Mouse (Mus musculus) CH12.LX (cell line): Measurements from ENCODE around the gene Atn1. TPM values are rescaled to one million over a fixed set of nuclear protein-coding genes. Genes with fewer than 3 reads are reported as not detected.
A peak's percentile ranks its signal among the peaks of the same experiment; 100 is the strongest.

Experiments
- DNase-seq: peaks from one replicate; pipeline ENCODE4 v3.0.0-alpha.2; 2013; ENCODE audit errors: extremely low read depth
- H3K27ac ChIP-seq: 2 replicates; pipeline ENCODE4 v1.5.1; 2012; ENCODE audit warnings: low read depth, mild to moderate bottlenecking, control low read depth, moderate library complexity; ENCODE audit not compliant: insufficient read depth
- H3K27me3 ChIP-seq: replicated peaks from 2 replicates; pipeline ENCODE3; 2012; ENCODE audit warnings: inconsistent platforms
- H3K36me3 ChIP-seq, 2 experiments: replicated peaks in 1 of 2; 2 replicates each; pipeline versions ENCODE3 to v1.6.1; 2012; ENCODE audit warnings: inconsistent platforms in 1 of 2, low read length in 1 of 2, mild to moderate bottlenecking in 1 of 2, mixed read lengths in 1 of 2, moderate library complexity in 1 of 2; ENCODE audit not compliant: control insufficient read depth in 1 of 2, insufficient read depth in 1 of 2
- H3K4me1 ChIP-seq, 2 experiments: 2 replicates each; pipeline ENCODE4 v1.6.1; 2012; ENCODE audit warnings: inconsistent platforms in 1 of 2, moderate library complexity in 1 of 2; ENCODE audit not compliant: insufficient read depth in 2 of 2, control insufficient read depth in 1 of 2
- H3K4me2 ChIP-seq: 2 replicates; pipeline ENCODE4 v1.6.1; 2012; ENCODE audit warnings: low read depth, mild to moderate bottlenecking, control low read depth; ENCODE audit not compliant: poor library complexity, insufficient read depth, severe bottlenecking
- H3K4me3 ChIP-seq, 3 experiments: fragments of 150-350 bp in 1 of 3; sonication (generic) in 1 of 3; replicated peaks in 1 of 3; 2 replicates each; pipeline versions ENCODE3 to v1.5.1; 2011 to 2012; ENCODE audit warnings: low read depth in 2 of 3, low read length in 2 of 3, mild to moderate bottlenecking in 2 of 3, moderate library complexity in 2 of 3, control low read depth in 1 of 3, improper control_type of control experiment in 1 of 3, inconsistent platforms in 1 of 3, mixed read lengths in 1 of 3; ENCODE audit not compliant: poor library complexity in 1 of 3
- H3K79me2 ChIP-seq: replicated peaks from 2 replicates; pipeline ENCODE4 v1.6.1; 2012; ENCODE audit warnings: mild to moderate bottlenecking, moderate library complexity; ENCODE audit not compliant: control insufficient read depth, poor library complexity, insufficient read depth, severe bottlenecking; ENCODE audit errors: extremely low read depth
- H3K9ac ChIP-seq: 2 replicates; pipeline ENCODE4 v1.6.1; 2012; ENCODE audit warnings: low read depth, mild to moderate bottlenecking, control low read depth, moderate library complexity; ENCODE audit not compliant: insufficient read depth
- H3K9me3 ChIP-seq: replicated peaks from 2 replicates; pipeline ENCODE3; 2012; ENCODE audit warnings: low read length, inconsistent platforms, mixed read lengths
- BHLHE40 ChIP-seq: IDR thresholded peaks from 2 replicates; pipeline ENCODE4 v1.6.1; 2011; ENCODE audit warnings: mild to moderate bottlenecking, low read depth, low read length, improper control_type of control experiment
- CHD1 ChIP-seq: IDR thresholded peaks from 2 replicates; pipeline ENCODE4 v1.6.1; 2012; ENCODE audit warnings: low read depth, low read length, improper control_type of control experiment, inconsistent platforms
- CHD2 ChIP-seq: IDR thresholded peaks from 2 replicates; pipeline ENCODE4 v1.6.1; 2011; ENCODE audit warnings: low read length, improper control_type of control experiment
- CTCF ChIP-seq, 2 experiments: IDR thresholded peaks in 1 of 2; conservative IDR thresholded peaks in 1 of 2; 2 replicates each; pipeline ENCODE4 v1.5.1; 2011 to 2012; ENCODE audit warnings: low read depth in 2 of 2, low read length in 2 of 2, improper control_type of control experiment in 1 of 2, inconsistent platforms in 1 of 2, mild to moderate bottlenecking in 1 of 2, moderate library complexity in 1 of 2
- E2F4 ChIP-seq: IDR thresholded peaks from 2 replicates; pipeline ENCODE4 v1.6.1; 2011; ENCODE audit warnings: low read depth, low read length, improper control_type of control experiment; ENCODE audit not compliant: insufficient replicate concordance
- ETS1 ChIP-seq: conservative IDR thresholded peaks from 2 replicates; pipeline ENCODE4 v1.6.1; 2012; ENCODE audit warnings: low read depth, mild to moderate bottlenecking, inconsistent platforms, low read length, improper control_type of control experiment, moderate library complexity
- GABPA ChIP-seq: IDR thresholded peaks from 2 replicates; pipeline ENCODE4 v1.6.1; 2012; ENCODE audit warnings: low read depth, low read length, improper control_type of control experiment, inconsistent platforms; ENCODE audit not compliant: insufficient replicate concordance
- HCFC1 ChIP-seq: IDR thresholded peaks from 2 replicates; pipeline ENCODE4 v1.6.1; 2012; ENCODE audit warnings: low read depth, mild to moderate bottlenecking, inconsistent platforms, low read length, improper control_type of control experiment
- IRF4 ChIP-seq: IDR thresholded peaks from 2 replicates; pipeline ENCODE4 v1.6.1; 2014; ENCODE audit warnings: low read depth, mild to moderate bottlenecking, inconsistent platforms, low read length, improper control_type of control experiment
- JUN ChIP-seq: IDR thresholded peaks from 2 replicates; pipeline ENCODE4 v1.6.1; 2011; ENCODE audit warnings: low read depth, mild to moderate bottlenecking, low read length, improper control_type of control experiment, moderate library complexity; ENCODE audit not compliant: insufficient read depth
- JUND ChIP-seq: conservative IDR thresholded peaks from 2 replicates; pipeline ENCODE4 v1.6.1; 2011; ENCODE audit warnings: low read depth, low read length, improper control_type of control experiment
- KAT2A ChIP-seq: IDR thresholded peaks from 2 replicates; pipeline ENCODE4 v1.6.1; 2012; ENCODE audit warnings: low read length, improper control_type of control experiment, inconsistent platforms; ENCODE audit not compliant: insufficient replicate concordance
- MAFK ChIP-seq: IDR thresholded peaks from 2 replicates; pipeline ENCODE4 v1.6.1; 2011; ENCODE audit warnings: low read length, improper control_type of control experiment; ENCODE audit not compliant: insufficient replicate concordance
- MXI1 ChIP-seq: IDR thresholded peaks from 2 replicates; pipeline ENCODE4 v1.6.1; 2011; ENCODE audit warnings: mild to moderate bottlenecking, low read depth, low read length, improper control_type of control experiment
- MYC ChIP-seq: IDR thresholded peaks from 2 replicates; pipeline ENCODE4 v1.6.1; 2011; ENCODE audit warnings: low read depth, mild to moderate bottlenecking, improper control_type of control experiment, low read length
- NELFE ChIP-seq: IDR thresholded peaks from 2 replicates; pipeline ENCODE4 v1.6.1; 2011; ENCODE audit warnings: low read depth, low read length, improper control_type of control experiment
- NRF1 ChIP-seq: IDR thresholded peaks from 2 replicates; pipeline ENCODE4 v1.6.1; 2014; ENCODE audit warnings: low read depth, mild to moderate bottlenecking, inconsistent platforms, low read length, improper control_type of control experiment, moderate library complexity
- PAX5 ChIP-seq: IDR thresholded peaks from 2 replicates; pipeline ENCODE4 v1.6.1; 2012; ENCODE audit warnings: low read length, inconsistent platforms, mixed read lengths
- POLR2AphosphoS2 ChIP-seq: IDR thresholded peaks from 2 replicates; pipeline ENCODE4 v1.6.1; 2011; ENCODE audit warnings: low read depth, low read length, improper control_type of control experiment
- RAD21 ChIP-seq: IDR thresholded peaks from 2 replicates; pipeline ENCODE4 v1.6.1; 2011; ENCODE audit warnings: low read depth, mild to moderate bottlenecking, low read length, improper control_type of control experiment, moderate library complexity
- SIN3A ChIP-seq: IDR thresholded peaks from 2 replicates; pipeline ENCODE4 v1.6.1; 2012; ENCODE audit warnings: low read length, improper control_type of control experiment, inconsistent platforms
- SMC3 ChIP-seq: IDR thresholded peaks from 2 replicates; pipeline ENCODE4 v1.6.1; 2011; ENCODE audit warnings: low read depth, low read length, improper control_type of control experiment
- UBTF ChIP-seq: IDR thresholded peaks from 2 replicates; pipeline ENCODE4 v1.6.1; 2012; ENCODE audit warnings: low read depth, mild to moderate bottlenecking, inconsistent platforms, low read length, improper control_type of control experiment, moderate library complexity
- USF2 ChIP-seq: conservative IDR thresholded peaks from 2 replicates; pipeline ENCODE4 v1.6.1; 2011; ENCODE audit warnings: low read depth, low read length, improper control_type of control experiment
- ZC3H11A ChIP-seq: IDR thresholded peaks from 2 replicates; pipeline ENCODE4 v1.6.1; 2012; ENCODE audit warnings: low read depth, mild to moderate bottlenecking, inconsistent platforms, low read length, improper control_type of control experiment
- ZKSCAN1 ChIP-seq: IDR thresholded peaks from 2 replicates; pipeline ENCODE4 v1.6.1; 2012; ENCODE audit warnings: low read depth, inconsistent platforms, low read length, improper control_type of control experiment, borderline replicate concordance
- ZNF384 ChIP-seq: IDR thresholded peaks from 2 replicates; pipeline ENCODE4 v1.6.1; 2012; ENCODE audit warnings: low read depth, low read length, improper control_type of control experiment, inconsistent platforms
- dilution Hi-C: fragments of 300-500 bp; cut with MboI; formaldehyde crosslinking; loops from 2 replicates; pipeline ENCODE4 v1.14.3; 2020; ENCODE audit warnings: low sequenced_read_pairs; ENCODE audit not compliant: extremely low pct_unique_long_range_greater_than_20kb, extremely low pct_ligation_motif_present
- in situ Hi-C: fragments of 300-500 bp; cut with MboI; formaldehyde crosslinking; loops from 3 replicates; pipeline ENCODE4 v1.14.3; 2019; ENCODE audit warnings: low sequenced_read_pairs, low pct_ligation_motif_present, low pct_unique_long_range_greater_than_20kb, mixed read lengths
- polyA plus RNA-seq: library from polyadenylated mRNA; unstranded; fragments of >175 nt; gene quantifications from 2 replicates; pipeline ENCODE4 v1.2.1, GENCODE M21; 2012; ENCODE audit warnings: low read depth; ENCODE audit not compliant: insufficient read length
- total RNA-seq, 2 experiments: library from RNA; depleted of rRNA; stranded (reverse); fragments of 300-350 nt in 1 of 2; fragments of >200 nt in 1 of 2; gene quantifications; 2 replicates each; pipeline ENCODE4 v1.2.3; 2012 to 2014

The Atn1 gene
- total and polyA plus RNA-seq, 3 experiments, result 1.7 to 35.1 (median 4.6) TPM

DNA sequence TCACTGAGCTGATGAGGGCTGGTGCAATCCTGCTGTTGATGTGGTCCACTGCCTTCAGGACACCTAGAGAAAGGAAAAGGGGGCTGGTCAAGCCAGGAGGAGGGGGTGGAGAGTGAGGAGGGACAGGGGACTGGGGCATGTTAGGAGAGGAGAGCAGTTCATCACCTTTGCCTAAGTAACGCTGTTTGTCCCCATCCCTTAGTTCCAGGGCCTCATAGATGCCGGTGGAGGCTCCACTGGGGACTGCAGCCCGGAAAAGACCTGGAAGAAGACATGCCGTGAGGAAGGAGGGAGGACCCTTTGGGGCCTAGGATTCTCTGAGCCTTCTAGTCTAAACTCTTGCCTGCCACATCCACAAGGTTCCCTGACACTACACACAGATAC, 11.2 kb upstream of the Atn1 start:
- peak overlapping the region; percentile 57 to 98 (median 67) for H3K4me3 ChIP-seq
- TF ChIP-seq MYC (no peak), SMC3 (no peak), HCFC1 (no peak), USF2 (no peak), CHD2 (no peak), POLR2AphosphoS2 (no peak), CHD1 (no peak), JUND (no peak), ZNF384 (no peak), NELFE (no peak), CTCF (conservative IDR thresholded peaks at IDR 0.05 in 1 of 2, IDR thresholded peaks at IDR 0.05 in 1 of 2; ENCODE audit: low read depth in 2 of 2, low read length in 2 of 2) (no peak), UBTF (no peak), MXI1 (no peak), IRF4 (no peak), GABPA (no peak), JUN (no peak), MAFK (no peak), SIN3A (no peak), ETS1 (no peak)
- TF ChIP-seq, all 38 proteins: peak for 0
- Histone ChIP-seq H3K36me3 (peaks cover 26 to 48% of the 10 kb centered on the region in 2 experiments), H3K9me3 (no peaks in the 10 kb centered on the region), H3K4me1 (peaks cover 7 to 33% of the 10 kb centered on the region in 2 experiments), H3K27me3 (peaks cover 10% of the 10 kb centered on the region), H3K4me2 (peak overlapping the region; percentile 80), H3K79me2 (no peaks in the 10 kb centered on the region), H3K27ac (peak overlapping the region; percentile 34), H3K9ac (peak overlapping the region; percentile 63)
- DNase-seq, result no peak
- dilution Hi-C loops (no loop called here), in situ Hi-C loops (no loop called here)

DNA sequence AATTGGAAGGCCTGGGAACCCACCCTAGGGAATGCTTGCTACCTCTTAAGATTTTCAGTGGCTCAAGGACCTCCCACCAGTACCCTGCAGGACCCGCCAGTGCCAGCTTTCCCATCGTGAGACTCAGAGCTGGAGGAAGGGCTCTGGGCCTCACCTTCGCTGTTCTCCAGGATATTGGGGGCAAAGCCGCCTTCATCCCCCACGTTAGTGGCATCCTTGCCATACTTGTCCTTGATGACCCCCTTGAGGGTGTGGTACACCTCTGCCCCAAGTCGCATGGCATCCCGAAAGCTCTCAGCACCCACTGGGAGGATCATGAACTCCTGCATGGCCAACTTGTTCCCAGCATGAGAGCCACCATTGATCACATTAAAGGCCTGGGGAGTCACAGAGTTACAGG, 9.6 kb upstream of the Atn1 start:
- H3K27ac ChIP-seq, result no peak overlapping the region
- no peaks in the 10 kb centered on the region for H3K9me3 ChIP-seq
- H3K27me3 ChIP-seq, result peaks cover 6% of the 10 kb centered on the region
- in situ Hi-C loops, result no loop called here
- DNase-seq, result no peak
- H3K4me2 ChIP-seq, result no peak overlapping the region
- H3K4me3 ChIP-seq, result no peak overlapping the region
- peaks cover 31 to 63% of the 10 kb centered on the region in 2 experiments for H3K36me3 ChIP-seq
- no peak for TF ChIP-seq NRF1
- TF ChIP-seq JUN, result no peak
- no peak for TF ChIP-seq E2F4
- no peak for TF ChIP-seq KAT2A
- TF ChIP-seq UBTF, result no peak
- TF ChIP-seq CHD1, result no peak
- no peak for TF ChIP-seq NELFE
- no peak for TF ChIP-seq ZC3H11A
- TF ChIP-seq SIN3A, result no peak
- no peak for TF ChIP-seq POLR2AphosphoS2
- no peak for TF ChIP-seq MYC
- no peak for TF ChIP-seq RAD21
- no peak for TF ChIP-seq ETS1
- no peak for TF ChIP-seq BHLHE40
- no peak for TF ChIP-seq ZNF384
- no peak for TF ChIP-seq PAX5
- TF ChIP-seq JUND, result no peak
- TF ChIP-seq ZKSCAN1, result no peak
- H3K9ac ChIP-seq, result no peak overlapping the region
- H3K79me2 ChIP-seq, result no peaks in the 10 kb centered on the region
- dilution Hi-C loops, result no loop called here
- peaks cover 7 to 33% of the 10 kb centered on the region in 2 experiments for H3K4me1 ChIP-seq
